Mouse (Mus musculus) ovary, postnatal 10 days (tissue): ENCODE data around the gene Pdilt.

ENCODE experiments used
- DNase-seq: peaks from one replicate; pipeline ENCODE4 v3.0.0; 2022; ENCODE audit warnings: low spot score

Gene Pdilt

DNA sequence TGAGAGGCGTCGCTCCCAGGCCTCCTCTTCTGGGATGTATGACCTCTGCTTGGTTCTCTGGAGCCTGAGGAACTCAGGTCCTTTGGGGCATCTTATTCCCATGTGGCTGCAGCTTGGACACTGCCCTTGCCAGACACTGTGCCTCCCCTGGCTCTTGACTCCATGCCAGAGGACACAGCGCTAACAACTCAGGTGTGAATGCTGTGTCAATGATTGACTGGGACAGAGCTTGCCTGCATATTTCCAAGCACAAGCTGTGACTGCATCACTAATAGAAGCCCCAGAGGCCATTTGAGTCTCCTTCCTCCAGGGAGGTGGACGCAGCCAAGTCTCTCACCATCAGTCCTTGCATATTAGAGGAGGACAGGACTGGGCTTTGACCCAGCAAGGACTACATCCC lies 12.1 kb downstream of the Pdilt start:
- no peak for DNase-seq

GRCm38 (mm10) chr7:119490041-119490780 lies 33.1 kb downstream of the Pdilt start:
- no peak for DNase-seq

GRCm38 (mm10) chr7:119486683-119487082 lies 36.6 kb downstream of the Pdilt start:
- no peak for DNase-seq

- no peak for DNase-seq
These were observed 39.1 kb downstream of the Pdilt start for GRCm38 (mm10) chr7:119484154-119484553.

- DNase-seq, result no peak
These were observed 44.0 kb downstream of the Pdilt start, which contains the start of gene Umod for GRCm38 (mm10) chr7:119479256-119479655. Umod (minus strand) TSS chr7:119479282.

- no peak for DNase-seq
These were observed 46.5 kb downstream of the Pdilt start for GRCm38 (mm10) chr7:119476500-119477389.

- DNase-seq, result no peak
These were observed 64.1 kb downstream of the Pdilt start, which contains the start of gene Gp2 for GRCm38 (mm10) chr7:119459185-119459584. Gp2 (minus strand) TSS chr7:119459285.

- DNase-seq, result no peak
These were observed 69.1 kb downstream of the Pdilt start for GRCm38 (mm10) chr7:119454192-119454591.

GRCm38 (mm10) chr7:119443849-119444248 lies 79.4 kb downstream of the Pdilt start:
- DNase-seq, result no peak

GRCm38 (mm10) chr7:119441938-119442337 lies 81.4 kb downstream of the Pdilt start:
- DNase-seq, result no peak
